Mouse (Mus musculus) induced T-regulatory cell, adult 2 months (primary cell): Measurements from ENCODE around the gene Htr3a.

Experiments used
- DNase-seq: peaks from one replicate; pipeline ENCODE4 v3.0.0-alpha.2; 2012; ENCODE audit warnings: low read depth

Htr3a gene

GRCm38 (mm10) chr9:48910885-48911537 lies at the start of gene Htr3a:
TSS of gene Htr3a (minus strand) at chr9:48911099.
- no peak for DNase-seq

- no peak for DNase-seq
Observed at GRCm38 (mm10) chr9:48947565-48947964, 36.7 kb upstream of the Htr3a start.

- DNase-seq, result no peak
Observed at GRCm38 (mm10) chr9:48942349-48942748, 31.4 kb upstream of the Htr3a start.

- DNase-seq, result no peak
Observed at GRCm38 (mm10) chr9:48929436-48929835, 18.5 kb upstream of the Htr3a start.

DNA sequence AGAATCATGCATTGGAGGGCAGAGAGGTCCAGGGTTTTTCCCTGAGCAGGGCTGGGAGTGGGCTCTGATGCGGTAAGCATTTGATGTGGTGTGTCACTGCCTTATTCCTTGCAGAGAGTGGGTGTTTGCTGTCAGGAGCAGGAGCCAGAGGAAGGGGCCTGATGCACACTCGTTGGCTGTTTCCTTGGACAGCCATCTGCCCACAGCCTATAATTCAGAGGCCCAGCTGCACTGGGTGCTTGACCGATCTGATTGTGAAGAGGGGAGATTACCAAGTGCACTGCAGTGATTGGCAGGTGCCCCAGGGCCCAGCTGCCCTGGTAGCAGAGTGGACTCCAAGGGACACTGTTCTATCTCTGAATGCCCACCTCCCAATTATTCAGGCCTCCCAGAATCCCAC lies 17.9 kb upstream of the Htr3a start:
- DNase-seq, result no peak

GRCm38 (mm10) chr9:48916011-48916788 lies 5.3 kb upstream of the Htr3a start:
- no peak for DNase-seq

DNA sequence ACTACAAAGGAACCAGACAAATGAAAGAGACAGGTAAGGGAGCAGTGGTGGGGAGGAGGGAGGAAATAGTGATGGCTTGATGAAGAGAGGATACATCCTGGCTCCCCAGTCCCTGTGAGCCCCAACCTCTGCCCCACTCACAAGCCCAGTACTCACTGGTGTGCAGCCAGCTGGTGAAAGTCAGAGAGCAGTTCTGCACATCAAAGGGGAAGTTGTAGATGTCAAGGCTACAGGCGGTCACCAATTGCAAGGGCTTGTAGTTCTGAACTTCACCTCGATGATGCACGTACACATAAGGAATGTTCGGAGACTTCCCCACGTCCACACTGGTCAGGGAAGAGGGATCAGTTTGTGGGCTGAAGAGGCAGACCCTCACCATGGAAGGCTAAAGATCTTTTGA lies 6.5 kb downstream of the Htr3a start:
- no peak for DNase-seq

- DNase-seq, result no peak
Observed at GRCm38 (mm10) chr9:48903766-48904165, 7.1 kb downstream of the Htr3a start.

DNA sequence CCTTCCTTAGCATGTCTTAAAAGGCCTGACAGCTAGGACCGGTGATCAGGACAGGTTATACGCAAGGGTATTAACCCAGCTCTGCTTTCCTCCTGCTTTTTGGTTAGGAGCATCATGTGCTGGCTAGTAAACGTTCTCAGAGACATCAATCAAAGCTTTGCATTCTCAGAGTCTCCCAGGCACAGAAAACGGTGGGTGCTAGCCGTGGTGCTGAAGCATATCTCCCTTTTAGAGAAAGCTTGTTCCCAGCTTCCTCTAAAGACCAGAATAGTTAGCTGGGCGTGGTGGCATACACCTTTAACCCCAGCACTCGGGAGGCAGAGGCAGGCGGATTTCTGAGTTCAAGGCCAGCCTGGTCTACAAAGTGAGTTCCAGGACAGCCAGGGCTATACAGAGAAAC lies 12.3 kb downstream of the Htr3a start:
- DNase-seq, result peak; percentile 3

DNA sequence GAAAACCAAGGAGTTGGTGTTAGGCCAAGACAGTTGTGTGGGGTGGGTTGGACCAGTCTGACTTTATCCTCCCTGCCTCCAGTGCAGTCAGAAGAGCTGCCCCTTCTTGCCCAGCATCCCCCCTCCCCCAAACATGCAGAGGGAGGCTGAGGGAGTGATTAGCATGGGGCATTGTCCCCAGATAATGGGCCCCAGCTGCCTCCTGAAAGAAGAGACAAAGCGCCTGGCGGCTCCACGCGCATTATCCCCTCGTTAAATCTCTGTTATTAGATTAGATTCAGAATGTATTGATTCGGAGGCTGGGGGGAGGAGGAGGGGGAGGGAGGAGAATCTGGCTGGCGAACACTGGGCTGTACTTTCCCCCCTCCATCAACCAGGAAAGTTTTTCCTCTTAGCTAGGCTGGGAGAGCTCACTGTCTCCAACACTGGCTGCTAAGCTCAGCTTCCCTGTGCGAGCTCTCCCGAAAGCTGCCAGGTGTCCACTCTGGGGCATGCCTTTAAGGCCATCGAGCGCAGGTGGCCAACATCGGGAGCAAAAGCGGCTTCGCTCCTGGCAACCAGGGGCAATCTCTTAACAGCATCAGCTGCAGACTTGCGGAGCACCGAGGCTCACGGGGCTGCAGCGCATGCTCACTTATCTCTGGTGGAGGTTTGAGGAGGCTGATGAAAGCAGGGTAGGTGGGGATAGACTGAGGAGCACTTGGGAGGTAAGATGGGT lies 14.9 kb downstream of the Htr3a start:
- DNase-seq, result no peak

- DNase-seq, result no peak
Observed at GRCm38 (mm10) chr9:48894755-48895154, 16.1 kb downstream of the Htr3a start.

DNA sequence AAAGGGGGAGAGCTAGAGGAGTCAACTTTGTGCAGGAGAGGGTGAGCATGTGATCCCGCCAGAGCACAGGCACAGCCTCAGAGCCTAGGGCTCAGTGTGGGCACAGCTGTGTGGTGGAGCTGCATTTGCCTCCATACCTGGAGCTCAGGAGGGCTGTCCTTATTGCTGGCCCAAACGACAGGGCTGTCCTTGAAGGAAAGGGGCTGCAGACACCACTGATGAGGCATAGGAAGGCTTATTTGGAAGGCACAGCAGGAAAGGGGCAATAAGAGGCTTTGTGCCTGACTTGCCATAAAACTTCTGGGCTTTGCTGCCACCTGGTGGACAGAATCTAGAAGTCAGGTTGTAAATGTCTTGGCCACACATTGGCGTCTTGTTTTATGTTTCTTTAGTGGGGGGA lies 16.9 kb downstream of the Htr3a start:
- DNase-seq, result peak; percentile 72

DNA sequence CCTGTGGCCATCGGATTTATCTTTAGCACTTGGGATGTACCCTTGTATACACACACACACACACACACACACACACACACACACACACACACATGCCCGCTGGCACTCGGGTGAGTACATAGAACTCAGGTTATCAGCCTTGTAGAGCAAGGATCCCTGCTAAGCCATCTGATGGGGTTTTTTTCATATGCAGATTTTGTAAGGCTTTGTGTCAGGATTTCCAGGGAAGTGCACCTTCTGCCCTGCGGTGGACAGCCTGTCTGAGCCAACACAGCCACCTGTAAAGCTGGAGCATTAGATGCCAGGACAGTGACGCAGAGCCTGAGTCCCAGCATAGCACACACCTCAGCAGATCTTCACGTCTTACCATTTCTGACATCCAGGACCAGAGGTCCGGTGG lies 21.8 kb downstream of the Htr3a start:
- DNase-seq, result no peak

DNA sequence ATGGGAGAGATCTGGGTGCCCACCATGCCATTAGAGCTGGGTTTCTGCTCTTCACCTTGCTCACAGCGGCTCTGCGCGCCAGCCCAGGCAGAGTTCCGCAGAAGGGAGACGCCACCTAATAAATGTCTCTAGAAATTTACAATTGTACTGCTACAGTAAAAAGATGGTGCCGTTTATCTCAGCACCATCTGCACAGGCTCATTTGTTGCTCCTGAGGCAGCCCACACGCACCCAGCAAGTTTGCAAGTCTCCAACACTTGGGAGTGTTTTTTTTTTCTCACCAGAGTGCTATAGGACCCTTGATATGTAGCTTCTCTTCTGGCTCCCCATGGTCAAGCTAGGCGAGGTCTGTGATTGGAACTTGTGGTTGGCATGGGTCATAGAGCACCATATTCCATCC lies 38.0 kb downstream of the Htr3a start:
- DNase-seq, result no peak

DNA sequence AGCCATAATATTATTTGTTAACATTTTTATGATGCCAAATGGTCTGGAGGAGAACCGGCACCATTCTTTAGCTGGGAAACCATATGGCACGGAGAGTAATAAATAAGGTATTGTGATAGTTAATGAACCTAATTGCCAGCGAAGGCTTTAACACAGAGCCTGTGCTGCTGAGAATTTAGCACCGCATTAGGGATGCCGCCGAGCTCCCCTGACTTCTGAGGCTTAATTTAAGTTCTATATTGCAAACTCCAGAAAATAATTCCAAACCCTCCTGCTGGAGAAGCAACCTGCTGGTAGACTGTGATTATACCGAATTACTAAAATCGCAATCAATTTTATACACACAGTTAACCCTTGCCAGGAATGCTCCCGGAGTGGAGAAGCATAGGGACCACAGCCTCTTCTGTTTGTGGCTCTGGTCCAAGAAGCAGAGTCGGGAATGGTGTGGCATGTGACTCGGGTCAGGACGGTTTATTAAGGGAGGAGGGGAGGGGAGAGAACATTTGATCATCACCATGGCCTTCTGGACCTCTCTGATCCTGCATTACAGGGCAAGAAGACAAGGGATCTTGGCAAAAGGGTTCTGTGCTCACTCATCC lies 44.3 kb downstream of the Htr3a start:
- DNase-seq, result no peak

- DNase-seq, result no peak
Observed at GRCm38 (mm10) chr9:48865235-48865634, 45.7 kb downstream of the Htr3a start.

DNA sequence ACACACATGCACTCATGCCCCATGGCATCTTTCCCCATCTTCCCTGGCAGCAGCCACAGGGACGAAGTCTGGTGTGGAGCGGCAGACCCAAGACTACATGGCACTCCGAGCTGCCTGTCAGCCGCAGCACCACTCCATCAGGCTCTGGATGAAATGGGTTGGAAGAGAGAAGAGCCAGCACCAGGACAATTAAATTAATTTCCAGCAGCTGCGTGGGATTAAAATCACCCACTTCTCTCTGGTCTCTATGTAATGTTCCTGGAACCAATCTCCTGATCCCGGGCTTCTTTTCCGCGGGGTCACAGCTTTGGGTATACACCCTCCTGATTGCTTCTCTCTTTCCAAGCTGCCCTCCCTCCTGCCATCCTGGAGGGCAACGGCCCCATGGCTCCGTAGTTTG lies 49.4 kb downstream of the Htr3a start:
- no peak for DNase-seq

DNA sequence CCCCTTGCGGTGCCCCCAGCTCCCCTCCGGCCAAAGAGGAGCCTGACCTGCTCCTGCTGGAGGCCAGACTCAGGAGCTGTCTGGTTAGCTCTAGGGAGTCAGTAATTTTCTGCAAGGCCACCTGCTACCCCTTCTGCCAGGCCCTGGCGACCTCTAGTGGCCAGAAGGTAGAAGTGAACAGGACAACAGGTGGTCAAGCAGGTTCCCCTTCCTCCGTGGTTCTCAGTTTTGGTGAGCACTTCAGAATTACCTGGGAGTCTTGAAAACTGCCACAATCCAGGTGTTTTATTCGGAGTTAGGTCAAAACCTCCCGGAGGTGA lies 50.4 kb downstream of the Htr3a start:
- DNase-seq, result peak; percentile 64

DNA sequence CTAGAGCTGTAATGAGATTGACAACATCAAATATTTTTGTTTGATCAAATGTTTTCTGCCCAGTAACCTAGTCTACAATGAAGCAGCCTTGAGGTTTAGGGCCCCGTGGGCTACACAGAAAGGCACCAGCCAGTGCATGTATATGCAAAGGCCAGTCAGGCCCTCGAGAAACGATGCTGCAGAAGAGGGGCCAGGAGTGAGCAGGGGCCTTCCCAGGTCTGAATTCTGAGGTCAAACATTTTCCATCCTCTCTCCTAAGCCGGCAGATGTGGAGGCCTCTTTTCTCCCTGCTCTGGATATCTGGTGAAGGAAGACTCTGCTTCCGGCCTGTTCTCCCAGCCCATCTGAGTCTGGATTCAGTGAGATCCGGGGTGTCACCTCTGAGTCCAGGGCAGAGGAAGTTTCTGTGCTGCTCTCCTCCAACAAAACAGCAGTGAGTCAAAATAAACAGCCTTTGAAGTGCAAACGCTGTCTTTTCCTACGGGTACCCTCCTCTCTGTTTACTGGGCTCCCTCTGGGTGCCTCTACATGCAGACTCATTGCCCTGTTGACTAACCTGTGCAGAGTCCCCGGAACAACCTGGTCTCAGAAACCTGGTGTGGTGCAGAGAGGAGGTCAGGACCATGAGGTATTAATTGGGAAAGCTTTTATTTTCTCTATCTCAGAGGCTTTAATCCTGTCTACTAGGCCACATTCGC lies 50.9 kb downstream of the Htr3a start:
- no peak for DNase-seq

DNA sequence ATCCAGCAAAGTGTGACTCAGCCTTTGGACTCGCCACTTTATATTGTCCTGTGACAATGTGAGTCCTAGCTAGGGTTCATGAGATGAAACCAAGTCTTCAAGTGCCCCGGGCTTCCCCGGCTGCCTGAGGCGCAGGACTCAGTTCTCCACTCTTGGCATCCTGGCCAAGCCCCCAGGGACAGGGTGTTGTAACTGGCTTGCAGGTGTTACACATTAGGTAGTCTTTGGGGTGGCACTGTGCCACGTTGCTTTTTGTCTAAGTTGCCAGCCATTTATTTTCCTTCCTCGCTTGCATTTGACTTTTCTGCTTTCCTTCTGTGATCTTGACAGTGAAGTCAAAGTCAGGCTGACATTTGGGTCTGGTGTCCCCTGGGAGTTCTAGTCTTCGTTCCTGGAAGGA lies 53.0 kb downstream of the Htr3a start:
- DNase-seq, result no peak

DNA sequence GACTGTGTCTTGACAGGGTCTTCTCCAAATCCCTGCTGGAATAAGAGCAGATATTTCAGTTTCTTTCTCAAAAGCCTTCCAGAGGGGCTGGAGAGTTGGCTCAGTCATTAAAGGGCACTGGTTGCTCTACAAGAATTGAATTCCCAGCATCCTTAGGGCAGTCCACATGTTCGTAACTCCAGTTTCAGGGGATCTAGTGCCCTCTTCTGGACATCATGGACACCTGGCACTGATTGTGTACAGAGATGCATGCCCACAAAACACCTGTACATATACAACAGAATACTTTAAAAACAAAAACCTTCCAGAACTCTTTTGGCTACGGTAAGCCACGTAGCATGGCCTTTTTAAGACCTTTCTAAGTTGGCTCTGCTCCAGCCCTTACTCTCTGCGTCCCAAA lies 54.7 kb downstream of the Htr3a start:
- no peak for DNase-seq

DNA sequence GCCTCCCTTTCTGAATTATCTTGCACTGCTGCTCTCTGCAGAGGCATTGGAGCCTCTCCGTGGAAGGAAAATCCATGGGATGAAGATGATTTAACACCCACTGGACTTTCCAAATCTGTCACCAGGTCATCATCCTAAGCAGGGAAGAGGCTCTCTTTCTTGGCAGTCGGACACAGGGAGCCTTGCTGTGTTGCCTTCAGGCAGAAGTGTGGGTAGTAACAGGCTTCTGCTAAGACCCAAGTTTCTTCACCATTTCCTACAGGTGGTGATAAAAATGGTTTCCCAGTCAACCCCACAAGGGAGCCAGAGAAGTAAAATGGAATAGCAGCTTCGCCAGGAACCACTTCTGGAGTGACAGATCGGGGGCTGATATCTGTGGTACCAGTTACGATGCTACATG lies 61.4 kb downstream of the Htr3a start:
- no peak for DNase-seq
